Mouse (Mus musculus) kidney, adult 2 months (tissue): ENCODE results near the gene Calm1.
"Not testable (repeated sequence)": the region's sequence is repeated elsewhere in the genome, so short reads cannot be mapped to it uniquely, and the experiment has no call there.

ENCODE experiments used
- CTCF ChIP-seq: fragments of 200-500 bp; conservative IDR thresholded peaks from 2 replicates; pipeline ENCODE4 v1.5.1; 2011; ENCODE audit warnings: low read depth, mild to moderate bottlenecking, control low read depth, low read length, moderate library complexity, mixed read lengths; ENCODE audit not compliant: insufficient read depth, insufficient read length
- POLR2A ChIP-seq: fragments of 200-500 bp; IDR thresholded peaks from one replicate; pipeline ENCODE4 v1.6.1; 2011; ENCODE audit warnings: low read depth, low read length, control low read depth

DNA sequence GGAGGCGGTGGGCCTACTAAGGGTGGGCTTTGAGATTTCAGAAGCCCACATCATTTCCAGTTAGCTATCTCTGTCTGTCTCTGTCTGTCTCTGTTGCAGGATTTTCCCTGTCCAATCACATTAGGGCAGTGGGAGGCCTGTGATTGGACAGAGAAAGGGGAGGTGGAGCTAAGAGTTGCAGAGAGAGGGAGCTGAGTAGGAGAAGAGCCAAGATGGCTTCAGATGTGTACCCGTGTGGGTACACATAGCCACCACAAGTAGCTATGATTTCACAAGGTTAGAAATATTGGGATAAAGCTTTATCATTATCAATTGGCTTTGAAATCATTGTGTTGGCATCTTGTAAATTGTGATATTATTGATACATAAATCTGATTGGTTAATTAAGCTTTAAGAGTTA is 17.9 kb downstream of the Calm1 start:
- not testable (repeated sequence) for TF ChIP-seq CTCF, POLR2A
